Mouse (Mus musculus) midbrain, embryonic 12.5 days (tissue): ENCODE data around the gene Sec14l3. TPM values are rescaled to one million over a fixed set of nuclear protein-coding genes. Genes with fewer than 3 reads are reported as not detected.
A peak's percentile ranks its signal among the peaks of the same experiment; 100 is the strongest.
"Not testable (repeated sequence)": the region's sequence is repeated elsewhere in the genome, so short reads cannot be mapped to it uniquely, and the experiment has no call there.

Experiments used
- ATAC-seq: fragments of 200-750 bp; cut with Nextera tagmentation; 2 replicates; pipeline ENCODE4 v1.8.0; 2017; ENCODE audit warnings: low read depth, moderate TSS enrichment, moderate library complexity; ENCODE audit not compliant: low FRiP score
- H3K27ac ChIP-seq: fragments of 300-500 bp; sonication (generic); replicated peaks from 2 replicates; pipeline ENCODE4 v1.5.1; 2016; ENCODE audit warnings: mild to moderate bottlenecking
- H3K27me3 ChIP-seq: fragments of 300-500 bp; sonication (generic); 2 replicates; pipeline ENCODE4 v1.6.1; 2016; ENCODE audit warnings: mild to moderate bottlenecking
- H3K36me3 ChIP-seq: fragments of 300-500 bp; sonication (generic); 2 replicates; pipeline ENCODE4 v1.6.1; 2016
- H3K4me1 ChIP-seq: fragments of 300-500 bp; sonication (generic); 2 replicates; pipeline ENCODE4 v1.6.1; 2016
- H3K4me2 ChIP-seq: fragments of 300-500 bp; sonication (generic); replicated peaks from 2 replicates; pipeline ENCODE4 v1.6.1; 2016; ENCODE audit warnings: mild to moderate bottlenecking, moderate library complexity
- H3K4me3 ChIP-seq: fragments of 300-500 bp; sonication (generic); 2 replicates; pipeline ENCODE4 v1.5.1; 2016; ENCODE audit warnings: mild to moderate bottlenecking
- H3K9ac ChIP-seq: fragments of 300-500 bp; sonication (generic); replicated peaks from 2 replicates; pipeline ENCODE4 v1.6.1; 2016; ENCODE audit warnings: mild to moderate bottlenecking, moderate library complexity
- H3K9me3 ChIP-seq: fragments of 300-500 bp; sonication (generic); 2 replicates; pipeline ENCODE4 v1.6.1; 2016; ENCODE audit warnings: mild to moderate bottlenecking
- WGBS: fragments of 180-500 bp; shearing (Covaris S2); methylation state at CpG from one replicate; pipeline ENCODE4 v1.1.7; 2016; 5-methylcytosine and 5-hydroxymethylcytosine counted together
- polyA plus RNA-seq: library from polyadenylated mRNA; unstranded; fragments of >200 nt; fragmentation: Nextera tagmentation; extraction: Ambion mirVana; gene quantifications from 2 replicates; pipeline ENCODE4 v1.2.1, GENCODE M21; 2016

The Sec14l3 gene
- polyA plus RNA-seq, 1 experiment from 2014 or later = not detected

GRCm38 (mm10) chr11:4096054-4096984, 31.7 kb downstream of the Sec14l3 start:
- Histone ChIP-seq H3K27ac (peak overlapping the region; percentile 85), H3K4me3 (peak overlapping the region; percentile 54), H3K4me1 (peaks cover 26% of the 10 kb centered on the region), H3K9ac (peak overlapping the region; percentile 83), H3K36me3 (peaks cover 8% of the 10 kb centered on the region), H3K4me2 (peak overlapping the region; percentile 88), H3K27me3 (no peaks in the 10 kb centered on the region), H3K9me3 (no peaks in the 10 kb centered on the region)
- ATAC-seq = peak; percentile 92
- 2% methylated on average over 45 of the region's 45 CpGs for WGBS

- peak overlapping the region; percentile 54 for H3K4me3 ChIP-seq
- no peaks in the 10 kb centered on the region for H3K27me3 ChIP-seq
- H3K4me2 ChIP-seq = peak overlapping the region; percentile 88
- 25% methylated on average over 10 of the region's 10 CpGs for WGBS
- no peaks in the 10 kb centered on the region for H3K9me3 ChIP-seq
- peak overlapping the region; percentile 85 for H3K27ac ChIP-seq
- ATAC-seq = peak; percentile 44
- H3K4me1 ChIP-seq = peaks cover 26% of the 10 kb centered on the region
- H3K36me3 ChIP-seq = no peaks in the 10 kb centered on the region
- H3K9ac ChIP-seq = peak overlapping the region; percentile 83
These were observed 32.5 kb downstream of the Sec14l3 start for GRCm38 (mm10) chr11:4097091-4097621.

GRCm38 (mm10) chr11:4098120-4098519, 33.5 kb downstream of the Sec14l3 start:
- H3K4me1 ChIP-seq = peaks cover 26% of the 10 kb centered on the region
- no peaks in the 10 kb centered on the region for H3K9me3 ChIP-seq
- H3K27me3 ChIP-seq = no peaks in the 10 kb centered on the region
- no peak overlapping the region for H3K4me3 ChIP-seq
- H3K9ac ChIP-seq = no peak overlapping the region
- H3K27ac ChIP-seq = no peak overlapping the region
- H3K36me3 ChIP-seq = no peaks in the 10 kb centered on the region
- 73% methylated on average over 8 of the region's 8 CpGs for WGBS
- H3K4me2 ChIP-seq = no peak overlapping the region
- ATAC-seq = no peak

GRCm38 (mm10) chr11:4098816-4099215, 34.2 kb downstream of the Sec14l3 start:
- no peaks in the 10 kb centered on the region for H3K36me3 ChIP-seq
- H3K27ac ChIP-seq = no peak overlapping the region
- peaks cover 26% of the 10 kb centered on the region for H3K4me1 ChIP-seq
- no peak overlapping the region for H3K4me2 ChIP-seq
- no peaks in the 10 kb centered on the region for H3K9me3 ChIP-seq
- H3K4me3 ChIP-seq = no peak overlapping the region
- no peaks in the 10 kb centered on the region for H3K27me3 ChIP-seq
- H3K9ac ChIP-seq = no peak overlapping the region
- no peak for ATAC-seq
- 73% methylated on average over 7 of the region's 7 CpGs for WGBS

- ATAC-seq = no peak
- Histone ChIP-seq H3K36me3 (no peaks in the 10 kb centered on the region), H3K4me3 (no peak overlapping the region), H3K4me2 (no peak overlapping the region), H3K9me3 (no peaks in the 10 kb centered on the region), H3K9ac (no peak overlapping the region), H3K4me1 (peaks cover 23% of the 10 kb centered on the region), H3K27ac (no peak overlapping the region), H3K27me3 (no peaks in the 10 kb centered on the region)
- WGBS = 72% methylated on average over 3 of the region's 3 CpGs
These were observed 34.8 kb downstream of the Sec14l3 start for GRCm38 (mm10) chr11:4099447-4099846.

- no peak overlapping the region for H3K4me2 ChIP-seq
- no peak for ATAC-seq
- no peak overlapping the region for H3K9ac ChIP-seq
- H3K9me3 ChIP-seq = no peaks in the 10 kb centered on the region
- no peak overlapping the region for H3K27ac ChIP-seq
- no peaks in the 10 kb centered on the region for H3K36me3 ChIP-seq
- H3K4me3 ChIP-seq = no peak overlapping the region
- H3K4me1 ChIP-seq = peaks cover 8% of the 10 kb centered on the region
- 86% methylated on average over 5 of the region's 5 CpGs for WGBS
- no peaks in the 10 kb centered on the region for H3K27me3 ChIP-seq
These were observed 37.2 kb downstream of the Sec14l3 start for GRCm38 (mm10) chr11:4101851-4102250.

- no peak overlapping the region for H3K4me2 ChIP-seq
- WGBS = 87% methylated on average over 14 of the region's 14 CpGs
- H3K4me3 ChIP-seq = no peak overlapping the region
- H3K27me3 ChIP-seq = no peaks in the 10 kb centered on the region
- H3K9ac ChIP-seq = no peak overlapping the region
- no peak overlapping the region for H3K27ac ChIP-seq
- no peaks in the 10 kb centered on the region for H3K36me3 ChIP-seq
- no peaks in the 10 kb centered on the region for H3K4me1 ChIP-seq
- no peak for ATAC-seq
- no peaks in the 10 kb centered on the region for H3K9me3 ChIP-seq
These were observed 38.9 kb downstream of the Sec14l3 start for GRCm38 (mm10) chr11:4103522-4103921.

GRCm38 (mm10) chr11:4104989-4105388, 40.3 kb downstream of the Sec14l3 start:
- Histone ChIP-seq H3K4me2 (no peak overlapping the region), H3K36me3 (no peaks in the 10 kb centered on the region), H3K9ac (no peak overlapping the region), H3K4me3 (no peak overlapping the region), H3K9me3 (no peaks in the 10 kb centered on the region), H3K4me1 (no peaks in the 10 kb centered on the region), H3K27me3 (no peaks in the 10 kb centered on the region), H3K27ac (no peak overlapping the region)
- ATAC-seq = no peak
- WGBS = 88% methylated on average over 5 of the region's 5 CpGs

GRCm38 (mm10) chr11:4105444-4105843, 40.8 kb downstream of the Sec14l3 start:
- H3K9me3 ChIP-seq = no peaks in the 10 kb centered on the region
- no peak overlapping the region for H3K4me3 ChIP-seq
- ATAC-seq = no peak
- no peak overlapping the region for H3K27ac ChIP-seq
- 84% methylated on average over 6 of the region's 6 CpGs for WGBS
- H3K4me2 ChIP-seq = no peak overlapping the region
- H3K36me3 ChIP-seq = no peaks in the 10 kb centered on the region
- H3K9ac ChIP-seq = no peak overlapping the region
- no peaks in the 10 kb centered on the region for H3K27me3 ChIP-seq
- H3K4me1 ChIP-seq = no peaks in the 10 kb centered on the region

GRCm38 (mm10) chr11:4107901-4108300, 43.3 kb downstream of the Sec14l3 start:
- not testable (repeated sequence) for H3K4me1 ChIP-seq, H3K9me3 ChIP-seq, H3K27ac ChIP-seq, ATAC-seq, H3K27me3 ChIP-seq, H3K9ac ChIP-seq, H3K36me3 ChIP-seq, H3K4me2 ChIP-seq, H3K4me3 ChIP-seq
- 91% methylated on average over 6 of the region's 6 CpGs for WGBS

- no peak overlapping the region for H3K4me2 ChIP-seq
- no peaks in the 10 kb centered on the region for H3K4me1 ChIP-seq
- 87% methylated on average over 7 of the region's 7 CpGs for WGBS
- H3K9me3 ChIP-seq = no peaks in the 10 kb centered on the region
- no peak overlapping the region for H3K27ac ChIP-seq
- ATAC-seq = no peak
- no peak overlapping the region for H3K4me3 ChIP-seq
- H3K9ac ChIP-seq = no peak overlapping the region
- H3K36me3 ChIP-seq = peaks cover 4% of the 10 kb centered on the region; the same call in 1 of the 2 replicates
- no peaks in the 10 kb centered on the region for H3K27me3 ChIP-seq
These were observed 44.0 kb downstream of the Sec14l3 start for GRCm38 (mm10) chr11:4108691-4109090.

GRCm38 (mm10) chr11:4112033-4112432, 47.4 kb downstream of the Sec14l3 start:
- Histone ChIP-seq H3K9ac (no peak overlapping the region), H3K36me3 (peaks cover 4% of the 10 kb centered on the region; the same call in 1 of the 2 replicates), H3K4me2 (no peak overlapping the region), H3K9me3 (no peaks in the 10 kb centered on the region), H3K4me3 (no peak overlapping the region), H3K27me3 (peaks cover 11% of the 10 kb centered on the region; the same call in 1 of the 2 replicates), H3K27ac (no peak overlapping the region), H3K4me1 (no peaks in the 10 kb centered on the region)
- 91% methylated on average over 4 of the region's 4 CpGs for WGBS
- no peak for ATAC-seq
